Mouse (Mus musculus): ENCODE measurements around the gene Sf1.

The Sf1 gene

GRCm38 (mm10) chr19:6341453-6342077 is 21.9 kb upstream of the Sf1 start:
- peak; percentile 51 for DNase-seq

- peak; percentile 72 for DNase-seq
Observed at GRCm38 (mm10) chr19:6342276-6342933, 21.1 kb upstream of the Sf1 start.

DNA sequence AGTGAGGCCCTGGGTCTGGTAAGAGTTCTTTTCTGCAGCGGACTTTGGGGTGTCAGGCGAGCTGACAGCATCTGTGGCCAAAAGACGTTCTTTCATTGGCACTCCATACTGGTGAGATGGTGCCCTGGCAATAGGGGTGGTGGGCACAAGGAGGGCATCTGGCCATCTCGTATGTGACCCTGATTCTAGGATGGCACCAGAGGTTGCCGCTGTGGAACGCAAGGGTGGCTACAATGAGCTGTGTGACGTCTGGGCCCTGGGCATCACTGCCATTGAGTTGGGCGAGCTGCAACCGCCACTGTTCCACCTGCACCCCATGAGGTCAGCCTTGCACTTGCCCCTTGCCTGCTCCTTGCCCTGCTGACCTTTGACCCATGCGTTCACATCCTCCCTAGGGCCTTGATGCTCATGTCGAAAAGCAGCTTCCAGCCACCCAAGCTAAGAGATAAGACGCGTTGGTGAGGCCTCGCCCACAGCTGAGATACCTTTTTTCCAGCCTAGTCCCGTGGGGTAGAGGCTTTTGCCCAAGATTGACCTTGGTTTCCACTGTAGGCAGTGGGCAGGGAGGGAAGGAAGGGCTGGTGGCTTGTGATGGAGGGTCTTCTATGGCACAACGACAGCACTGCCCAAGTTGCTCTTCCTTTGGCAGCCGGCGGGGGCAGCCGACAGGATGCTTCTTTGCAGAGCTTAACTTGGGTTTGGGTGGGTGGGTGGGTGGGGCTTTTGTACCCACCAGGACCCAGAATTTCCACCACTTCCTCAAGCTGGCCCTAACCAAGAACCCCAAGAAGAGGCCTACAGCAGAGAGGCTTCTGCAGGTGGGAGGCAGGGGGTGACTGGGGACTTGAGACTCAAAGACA is 20.2 kb upstream of the Sf1 start:
- peak; percentile 56 for DNase-seq

DNA sequence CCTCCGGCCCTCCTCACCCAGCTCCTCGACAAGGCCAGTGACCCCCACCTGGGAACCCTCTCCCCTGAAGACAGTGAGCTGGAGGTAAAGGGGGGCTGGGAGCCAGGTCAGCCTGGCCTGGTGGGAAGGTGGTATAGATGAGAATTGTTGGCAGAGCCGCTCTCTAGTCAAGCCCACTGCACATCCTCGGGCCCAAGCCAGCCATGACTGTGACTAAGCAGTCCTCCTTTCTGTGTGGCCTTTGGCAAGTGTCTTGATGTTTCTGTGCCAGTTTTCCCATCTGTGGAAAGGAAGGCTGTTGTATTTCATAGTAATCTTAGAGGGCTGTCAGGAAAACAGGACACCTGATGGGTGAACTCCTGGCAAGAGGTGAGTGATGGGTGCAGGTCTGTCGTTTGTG is 19.5 kb upstream of the Sf1 start:
- no peak for DNase-seq

DNA sequence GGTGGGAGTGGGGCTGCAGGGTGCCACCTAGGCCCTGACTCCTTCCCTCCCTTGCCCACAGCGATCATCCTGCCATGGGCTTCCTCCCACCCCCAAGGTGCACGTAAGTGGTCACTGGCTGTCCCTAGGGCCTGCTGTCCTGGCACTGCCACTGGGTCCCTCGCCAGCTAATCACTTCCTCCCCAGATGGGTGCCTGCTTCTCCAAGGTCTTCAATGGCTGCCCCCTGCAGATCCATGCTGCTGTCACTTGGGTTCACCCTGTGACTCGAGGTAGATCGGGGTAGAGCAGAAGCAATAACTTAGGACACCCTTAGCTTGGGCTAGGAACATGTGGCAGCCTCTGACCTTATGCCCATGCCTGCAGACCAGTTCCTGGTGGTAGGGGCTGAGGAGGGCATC is 17.5 kb upstream of the Sf1 start:
- no peak for DNase-seq

DNA sequence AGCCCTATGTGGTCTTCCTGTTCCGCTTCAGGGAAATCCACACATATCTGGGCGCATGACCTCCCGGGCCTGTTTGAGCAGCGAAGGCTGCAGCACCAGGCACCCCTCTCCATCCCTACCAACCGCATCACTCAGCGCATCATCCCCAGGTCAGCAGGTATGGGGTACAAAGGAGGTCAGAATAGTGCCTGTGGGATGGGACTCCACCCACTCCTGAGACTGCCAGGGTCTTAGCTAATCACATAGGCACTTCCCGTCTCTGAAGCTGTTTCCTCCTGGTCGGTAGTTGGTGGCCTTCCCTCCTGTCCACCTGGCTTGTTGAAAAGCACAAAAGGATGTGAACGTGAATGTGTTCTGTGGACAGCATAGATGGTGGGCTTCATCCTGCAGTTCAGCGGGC is 16.8 kb upstream of the Sf1 start:
- no peak for DNase-seq

DNA sequence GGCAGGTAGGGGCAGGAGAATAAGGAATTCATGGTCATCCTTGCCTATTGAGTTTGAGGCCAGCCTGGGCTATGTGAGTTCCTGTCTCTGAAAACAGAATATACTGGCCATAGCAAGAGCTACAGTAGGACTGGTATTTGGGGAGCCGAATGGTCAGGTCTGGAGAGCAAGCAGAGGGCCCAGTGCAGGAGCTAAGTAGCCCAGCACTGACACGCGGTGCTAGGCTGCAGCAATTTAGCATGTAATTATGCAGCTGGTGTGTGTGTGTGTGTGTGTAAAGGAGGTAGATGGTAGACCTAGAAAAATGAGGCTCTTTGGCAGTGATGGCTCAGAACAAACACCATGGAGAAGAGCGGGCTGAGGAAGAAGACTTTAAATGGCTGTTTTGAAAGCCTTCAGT is 15.9 kb upstream of the Sf1 start:
- no peak for DNase-seq

GRCm38 (mm10) chr19:6348717-6349116 is 14.8 kb upstream of the Sf1 start:
- DNase-seq: no peak

- peak; percentile 46 for DNase-seq
Observed at GRCm38 (mm10) chr19:6349215-6349983, 14.1 kb upstream of the Sf1 start.

- no peak for DNase-seq
Observed at GRCm38 (mm10) chr19:6351431-6352106, 11.9 kb upstream of the Sf1 start.

- no peak for DNase-seq
Observed at GRCm38 (mm10) chr19:6352107-6352505, 11.4 kb upstream of the Sf1 start.

- no peak for DNase-seq
Observed at GRCm38 (mm10) chr19:6354030-6354429, 9.5 kb upstream of the Sf1 start.

DNA sequence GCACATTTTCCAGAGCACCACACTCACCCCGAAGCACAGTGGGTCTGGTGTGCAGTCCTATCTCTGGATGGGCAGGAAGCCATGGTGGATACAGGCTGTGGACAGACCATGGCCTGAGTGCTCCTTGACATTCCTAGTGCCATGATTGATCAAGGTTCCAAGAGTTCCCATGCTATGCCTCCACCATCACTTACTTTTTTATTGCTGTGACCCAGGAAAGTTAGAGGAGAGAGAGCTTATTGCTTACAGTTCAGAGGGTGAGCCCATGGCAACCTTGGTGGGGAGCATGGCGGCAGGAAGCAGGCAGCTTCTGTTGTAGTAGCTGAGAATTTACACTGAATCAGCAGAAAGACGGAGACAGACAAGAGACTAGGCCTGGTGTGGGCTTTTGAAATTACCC is 2.2 kb upstream of the Sf1 start:
- no peak for DNase-seq

GRCm38 (mm10) chr19:6363091-6363410 is 439 bp upstream of the Sf1 start:
- DNase-seq: no peak

- DNase-seq: peak; percentile 95
Observed at GRCm38 (mm10) chr19:6364317-6364725, 831 bp downstream of the Sf1 start.

DNA sequence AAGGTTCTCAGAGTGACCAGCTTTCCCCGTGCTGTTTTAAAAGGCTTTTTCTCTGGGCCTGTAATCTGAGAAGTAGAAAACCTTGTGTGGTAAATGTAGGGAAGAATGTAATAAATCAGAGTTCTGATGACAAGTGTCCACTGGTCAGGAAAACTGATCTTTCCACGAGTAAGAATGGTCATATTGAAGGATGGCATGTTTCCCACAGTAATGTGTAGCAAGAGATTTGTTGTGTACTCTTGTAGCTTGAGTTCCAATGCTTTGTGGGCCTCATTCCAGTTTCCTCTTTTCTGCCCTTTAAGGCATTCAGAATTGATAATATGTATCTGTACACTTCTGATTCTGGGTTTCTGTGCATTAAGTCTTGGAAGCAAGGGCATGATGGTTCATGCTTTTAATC is 1.4 kb downstream of the Sf1 start:
- no peak for DNase-seq

DNA sequence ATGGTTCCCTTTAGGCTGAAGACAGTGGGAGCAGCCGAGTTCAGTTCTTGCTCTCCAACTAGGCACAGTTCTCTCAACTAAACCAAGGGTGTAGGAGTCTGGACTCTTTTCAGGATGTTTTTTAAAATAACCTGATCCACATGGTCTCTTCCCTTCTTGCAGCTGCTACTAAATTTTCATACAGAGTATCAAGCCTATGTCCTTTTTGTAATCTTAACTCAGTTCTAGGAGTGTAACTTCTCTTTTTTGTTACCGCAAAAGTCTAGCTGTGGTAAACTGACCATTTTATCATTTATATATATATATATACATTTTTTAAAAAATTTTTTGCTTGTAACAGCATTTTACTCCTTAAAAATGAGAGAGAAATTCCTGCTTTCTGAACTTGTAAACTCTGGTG is 6.7 kb downstream of the Sf1 start:
- DNase-seq: no peak

DNA sequence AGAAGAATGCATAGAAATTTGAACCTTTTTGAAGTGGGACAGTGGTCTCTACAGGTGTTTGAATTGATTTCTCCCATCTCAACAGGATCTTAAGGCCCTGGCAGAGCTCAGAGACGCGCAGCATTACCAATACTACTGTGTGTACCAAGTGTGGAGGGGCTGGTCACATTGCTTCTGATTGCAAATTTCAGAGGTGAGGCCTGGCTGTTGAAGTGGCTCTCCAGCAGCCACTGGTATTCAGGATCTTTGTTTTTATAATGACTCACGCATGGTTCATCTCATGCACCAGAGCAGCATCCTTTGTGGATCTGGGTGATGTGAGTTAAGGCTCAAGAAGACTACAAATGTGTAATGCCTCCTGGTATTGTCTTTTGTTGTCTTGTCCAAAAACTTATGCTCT is 8.9 kb downstream of the Sf1 start:
- no peak for DNase-seq

- peak; percentile 91 for DNase-seq
Observed at GRCm38 (mm10) chr19:6373539-6374400, 10.3 kb downstream of the Sf1 start.

DNA sequence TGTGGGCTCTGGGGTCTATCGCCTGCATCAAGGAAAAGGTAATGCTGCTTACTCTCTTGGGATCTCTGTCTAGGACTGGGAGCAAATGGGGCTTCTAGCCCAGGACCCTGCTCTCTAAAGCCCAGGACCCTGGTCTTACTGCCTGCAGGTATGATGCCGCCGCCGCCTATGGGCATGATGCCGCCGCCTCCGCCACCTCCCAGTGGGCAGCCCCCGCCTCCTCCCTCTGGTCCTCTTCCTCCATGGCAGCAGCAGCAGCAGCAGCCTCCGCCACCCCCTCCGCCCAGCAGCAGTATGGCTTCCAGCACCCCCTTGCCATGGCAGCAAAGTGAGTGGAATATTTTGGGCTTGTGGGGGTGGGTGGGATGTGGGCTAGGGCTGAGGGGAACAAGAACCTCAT is 11.1 kb downstream of the Sf1 start:
- DNase-seq: no peak

GRCm38 (mm10) chr19:6375423-6376254 is 12.1 kb downstream of the Sf1 start:
- DNase-seq: peak; percentile 28

Data from thymus, postnatal 14 days (tissue).